Mouse (Mus musculus) B cell, adult 2 months (primary cell): Measurements from ENCODE around the gene Chrna4.

ENCODE experiments used
- DNase-seq, 2 experiments: peaks; one replicate each; pipeline ENCODE4 v3.0.0; 2022

The Chrna4 gene

GRCm38 (mm10) chr2:181043437-181043836 lies at the start of gene Chrna4:
Chrna4 (minus strand) TSS chr2:181043546.
- DNase-seq, result no peak

GRCm38 (mm10) chr2:181090123-181090522 lies 46.8 kb upstream of the Chrna4 start:
- no peak for DNase-seq

- DNase-seq, result no peak
Measured at GRCm38 (mm10) chr2:181084997-181085396, 41.7 kb upstream of the Chrna4 start.

GRCm38 (mm10) chr2:181083945-181084344 lies 40.6 kb upstream of the Chrna4 start:
- no peak for DNase-seq

GRCm38 (mm10) chr2:181080886-181081285 lies 37.5 kb upstream of the Chrna4 start:
- no peak for DNase-seq

GRCm38 (mm10) chr2:181079518-181079917 lies 36.2 kb upstream of the Chrna4 start:
- no peak for DNase-seq

GRCm38 (mm10) chr2:181078908-181079307 lies 35.6 kb upstream of the Chrna4 start:
- no peak for DNase-seq

- DNase-seq, result no peak
Measured at GRCm38 (mm10) chr2:181075501-181075900, 32.2 kb upstream of the Chrna4 start.

GRCm38 (mm10) chr2:181072403-181072714 lies 29.0 kb upstream of the Chrna4 start:
- DNase-seq, result no peak

GRCm38 (mm10) chr2:181071706-181072402 lies 28.5 kb upstream of the Chrna4 start:
- peak; percentile 78 to 80 for DNase-seq

GRCm38 (mm10) chr2:181070136-181070535 lies 26.8 kb upstream of the Chrna4 start:
- no peak for DNase-seq

GRCm38 (mm10) chr2:181068499-181068898 lies 25.2 kb upstream of the Chrna4 start:
- DNase-seq, result no peak

- DNase-seq, result no peak
Measured at GRCm38 (mm10) chr2:181065827-181066226, 22.5 kb upstream of the Chrna4 start.

GRCm38 (mm10) chr2:181060127-181060526 lies 16.8 kb upstream of the Chrna4 start:
- DNase-seq, result peak; percentile 67 to 70

GRCm38 (mm10) chr2:181058193-181058592 lies 14.8 kb upstream of the Chrna4 start:
- DNase-seq, result no peak

GRCm38 (mm10) chr2:181057341-181057740 lies 14.0 kb upstream of the Chrna4 start:
- DNase-seq, result no peak

GRCm38 (mm10) chr2:181052171-181052570 lies 8.8 kb upstream of the Chrna4 start:
- DNase-seq, result no peak

- no peak for DNase-seq
Measured at GRCm38 (mm10) chr2:181048986-181049385, 5.6 kb upstream of the Chrna4 start.

- DNase-seq, result no peak
Measured at GRCm38 (mm10) chr2:181048252-181048945, 5.1 kb upstream of the Chrna4 start.

GRCm38 (mm10) chr2:181044001-181044400 lies 655 bp upstream of the Chrna4 start:
- DNase-seq, result no peak

- DNase-seq, result no peak
Measured at GRCm38 (mm10) chr2:181042376-181042775, 970 bp downstream of the Chrna4 start.

- no peak for DNase-seq
Measured at GRCm38 (mm10) chr2:181041941-181042340, 1.4 kb downstream of the Chrna4 start.

GRCm38 (mm10) chr2:181039356-181039680 lies 4.0 kb downstream of the Chrna4 start:
- DNase-seq, result no peak

GRCm38 (mm10) chr2:181038644-181039355 lies 4.5 kb downstream of the Chrna4 start:
- DNase-seq, result no peak
